ENCODE assay signal across 25 mouse cellular contexts in the genomic region with DNA sequence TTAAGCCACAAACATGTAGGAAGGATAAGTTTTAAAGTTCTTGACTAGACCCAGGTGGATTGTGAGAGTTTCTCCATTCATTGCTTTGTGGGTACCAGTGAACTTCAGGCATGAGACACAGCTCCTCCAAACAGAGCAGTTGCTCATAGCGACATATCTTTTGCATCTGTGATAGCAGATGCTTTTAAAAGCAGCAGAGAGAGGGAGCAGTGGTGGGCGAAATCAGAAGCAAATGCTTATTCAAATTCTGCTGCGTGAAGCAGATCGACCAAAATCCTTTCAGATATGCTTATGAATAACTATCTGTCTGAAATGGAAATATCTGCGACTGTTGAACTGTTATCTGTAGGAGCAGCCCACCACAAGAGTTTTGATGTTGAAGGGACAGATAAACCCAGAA.
A peak's percentile ranks its signal among the peaks of the same experiment; 100 is the strongest.
DNase-seq lines count a peak whose midpoint lies in the region; ATAC-seq and TF ChIP-seq lines count a peak whose summit lies in the region.
"Had no signal": no experiment of that assay in that cellular context is flagged by ENCODE, and none has a peak within 500 bp of the region (broad histone marks: within the 10 kb centered on the region; RNA-seq: fewer than 3 reads in every experiment).

No protein-coding gene starts in this region.

- no peak overlapping the region for H3K4me2 ChIP-seq in forebrain, postnatal 0 days (ENCODE audit: low read depth)
- H3K4me2 ChIP-seq in forebrain, embryonic 15.5 days (replicated peaks) = no peak overlapping the region
- H3K4me2 ChIP-seq: forebrain, embryonic 13.5 days; hindbrain, embryonic 15.5 days; limb, embryonic 12.5 days; liver, embryonic 11.5 days; neural tube, embryonic 13.5 days had no signal

- no peak overlapping the region for H3K9ac ChIP-seq in forebrain, postnatal 0 days
- H3K9ac ChIP-seq in forebrain, embryonic 15.5 days (replicated peaks) = no peak overlapping the region
- H3K9ac ChIP-seq: forebrain, embryonic 13.5 days; hindbrain, embryonic 15.5 days; limb, embryonic 12.5 days; neural tube, embryonic 13.5 days had no signal

- H3K27me3 ChIP-seq in forebrain, postnatal 0 days (ENCODE audit: insufficient read depth, low read length) = no peaks in the 10 kb centered on the region
- H3K27me3 ChIP-seq in forebrain, embryonic 15.5 days = no peaks in the 10 kb centered on the region
- H3K27me3 ChIP-seq: forebrain, embryonic 13.5 days; hindbrain, embryonic 15.5 days; limb, embryonic 12.5 days; neural tube, embryonic 13.5 days had no signal

- H3K36me3 ChIP-seq in forebrain, postnatal 0 days (ENCODE audit: insufficient read depth) = no peaks in the 10 kb centered on the region
- no peaks in the 10 kb centered on the region for H3K36me3 ChIP-seq in forebrain, embryonic 15.5 days
- H3K36me3 ChIP-seq: heart, embryonic 10.5 days; hindbrain, embryonic 15.5 days; limb, embryonic 12.5 days; midbrain, embryonic 10.5 days; neural tube, embryonic 13.5 days had no signal

- peak; percentile 55 for ATAC-seq in forebrain, postnatal 0 days
- no peak for ATAC-seq in forebrain, embryonic 15.5 days (replicated peaks)
- ATAC-seq: activated CD4-positive, CD25-positive, alpha-beta regulatory T cell, adult 4 months; forebrain, embryonic 13.5 days; midbrain, embryonic 16.5 days had no signal

- no peaks in the 10 kb centered on the region for H3K9me3 ChIP-seq in forebrain, postnatal 0 days (ENCODE audit: low read length)
- H3K9me3 ChIP-seq in forebrain, embryonic 15.5 days = no peaks in the 10 kb centered on the region
- H3K9me3 ChIP-seq: forebrain, embryonic 13.5 days; heart, embryonic 10.5 days; hindbrain, embryonic 15.5 days; limb, embryonic 12.5 days; midbrain, embryonic 10.5 days; neural tube, embryonic 13.5 days had no signal

- H3K4me1 ChIP-seq in forebrain, postnatal 0 days (ENCODE audit: insufficient read depth) = peaks cover 5% of the 10 kb centered on the region
- no peaks in the 10 kb centered on the region for H3K4me1 ChIP-seq in forebrain, embryonic 15.5 days
- H3K4me1 ChIP-seq: forebrain, embryonic 13.5 days; heart, embryonic 10.5 days; hindbrain, embryonic 15.5 days; limb, embryonic 12.5 days; midbrain, embryonic 10.5 days; neural tube, embryonic 13.5 days had no signal

- WGBS in forebrain, postnatal 0 days = 63% methylated on average over 5 of the region's 5 CpGs
- 79% methylated on average over 5 of the region's 5 CpGs for WGBS in forebrain, embryonic 15.5 days

- H3K4me3 ChIP-seq in forebrain, postnatal 0 days (ENCODE audit: low read depth, low read length) = no peak overlapping the region
- H3K4me3 ChIP-seq in forebrain, embryonic 15.5 days = no peak overlapping the region
- no peak overlapping the region for H3K4me3 ChIP-seq in layer of hippocampus, adult 2 months
- H3K4me3 ChIP-seq: forebrain, embryonic 13.5 days; heart, embryonic 10.5 days; hindbrain, embryonic 15.5 days; limb, embryonic 12.5 days; midbrain, embryonic 10.5 days; myocyte; neural tube, embryonic 13.5 days had no signal

- DNase-seq in forebrain, postnatal 0 days = peak; percentile 37
- peak; percentile 61 to 87 for DNase-seq in layer of hippocampus, adult 2 months (ENCODE audit: low spot score in 2 of 2)
- no peak for DNase-seq in layer of hippocampus, postnatal 10 days (ENCODE audit: low spot score in 2 of 2)
- peak; percentile 49 to 67 for DNase-seq in right cerebral cortex, postnatal 10 days (ENCODE audit: low spot score in 2 of 2)
- no peak for DNase-seq in right cerebral cortex, postnatal 25 days
- DNase-seq in cerebellum, adult 9-10 months = no peak
- DNase-seq: adrenal gland, adult 8-10 months; cerebellum, adult 2 months; cerebellum, postnatal 36 days; kidney, adult 8-10 months; kidney, postnatal 10 days; lung, adult 18-20 months; lung, postnatal 10 days; thymus, postnatal 25 days had no signal

- TF ChIP-seq CTCF in forebrain, postnatal 0 days (IDR thresholded peaks at IDR 0.05; ENCODE audit: low read depth) = no peak
- TF ChIP-seq CTCF in layer of hippocampus, adult 2 months (conservative IDR thresholded peaks at IDR 0.05) = no peak

- H3K27ac ChIP-seq in forebrain, postnatal 0 days (ENCODE audit: low read depth, low read length) = no peak overlapping the region
- no peak overlapping the region for H3K27ac ChIP-seq in forebrain, embryonic 15.5 days (replicated peaks)
- peak overlapping the region; percentile 86 for H3K27ac ChIP-seq in layer of hippocampus, adult 2 months
- H3K27ac ChIP-seq: forebrain, embryonic 13.5 days; heart, embryonic 10.5 days; hindbrain, embryonic 15.5 days; limb, embryonic 12.5 days; midbrain, embryonic 10.5 days; neural tube, embryonic 13.5 days had no signal

Comparison
In these comparisons a context has a peak if more than half of its experiments do, and no peak if none do; other contexts are left out.
1. DNase-seq: peak in forebrain, postnatal 0 days (single experiment), layer of hippocampus, adult 2 months (2 of 2) and right cerebral cortex, postnatal 10 days (2 of 2); none in layer of hippocampus, postnatal 10 days (0 of 2), right cerebral cortex, postnatal 25 days (single experiment) and cerebellum, adult 9-10 months (single experiment).